Mouse (Mus musculus): ENCODE measurements around the gene Setd7.

Setd7 gene

DNA sequence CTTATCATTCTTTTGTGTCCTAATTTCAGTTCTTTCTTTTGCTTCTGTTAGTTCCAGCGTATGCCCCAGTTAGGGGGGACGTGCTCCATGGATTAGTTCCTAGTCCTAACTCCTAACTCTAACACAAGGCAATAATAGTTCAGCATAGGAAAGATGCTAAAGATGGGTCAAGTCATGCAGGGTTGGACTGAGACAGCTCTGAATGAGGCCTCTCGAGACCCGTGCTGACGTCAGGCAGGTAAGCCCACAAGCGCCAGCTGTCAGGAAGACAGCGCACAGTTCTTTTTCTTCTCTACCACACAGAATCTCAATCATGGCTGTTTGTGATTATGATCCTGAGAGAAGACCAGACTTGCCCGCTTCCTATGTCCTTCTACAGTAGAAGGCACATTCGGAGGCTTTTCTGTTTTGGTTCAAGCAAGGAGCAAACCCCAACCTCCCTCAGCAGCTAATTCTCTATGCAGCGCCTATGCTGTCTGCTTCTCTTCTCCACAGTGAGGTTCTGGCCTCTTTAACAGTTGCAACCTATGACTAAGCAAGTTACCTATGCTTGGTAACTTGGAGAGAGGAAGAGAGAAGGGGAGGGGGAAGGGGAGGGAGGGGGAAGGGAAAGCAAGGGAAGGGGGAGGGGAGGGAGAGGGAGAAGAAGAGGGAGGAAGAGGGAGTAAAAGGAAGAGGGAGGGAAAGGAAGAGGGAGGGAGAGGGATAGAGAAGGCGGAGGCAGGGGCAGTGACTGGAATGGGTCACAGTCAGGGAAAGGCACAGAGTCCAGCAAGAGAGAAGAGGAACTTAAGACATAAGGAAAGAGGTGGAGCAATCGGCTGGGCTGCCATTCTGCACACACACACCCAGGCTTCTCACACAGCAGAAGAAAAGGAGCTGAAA lies 42.6 kb downstream of the Setd7 start:
- no peak for DNase-seq (ENCODE audit: extremely low read depth, low read depth, low spot score)

DNA sequence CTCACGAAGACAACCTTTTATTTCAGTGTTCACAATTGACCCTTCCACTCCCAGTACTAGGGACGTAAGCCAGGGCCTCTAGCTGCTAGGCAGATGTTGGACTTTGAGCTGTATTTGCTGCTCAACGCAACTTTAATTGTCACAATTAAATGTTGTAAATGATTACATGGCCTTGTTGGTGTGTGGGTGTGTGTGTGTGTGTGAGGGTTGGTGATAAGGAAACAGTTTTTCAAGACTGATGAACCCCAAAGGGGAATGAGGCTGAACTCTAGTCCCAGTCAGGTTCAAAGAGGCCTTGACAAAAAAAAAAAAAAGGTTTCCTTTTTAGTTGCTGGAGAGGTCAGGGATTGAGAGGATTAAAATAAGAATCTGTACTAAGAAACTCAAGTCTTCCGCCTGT lies 43.2 kb downstream of the Setd7 start:
- no peak for DNase-seq (ENCODE audit: extremely low read depth, low read depth, low spot score)

DNA sequence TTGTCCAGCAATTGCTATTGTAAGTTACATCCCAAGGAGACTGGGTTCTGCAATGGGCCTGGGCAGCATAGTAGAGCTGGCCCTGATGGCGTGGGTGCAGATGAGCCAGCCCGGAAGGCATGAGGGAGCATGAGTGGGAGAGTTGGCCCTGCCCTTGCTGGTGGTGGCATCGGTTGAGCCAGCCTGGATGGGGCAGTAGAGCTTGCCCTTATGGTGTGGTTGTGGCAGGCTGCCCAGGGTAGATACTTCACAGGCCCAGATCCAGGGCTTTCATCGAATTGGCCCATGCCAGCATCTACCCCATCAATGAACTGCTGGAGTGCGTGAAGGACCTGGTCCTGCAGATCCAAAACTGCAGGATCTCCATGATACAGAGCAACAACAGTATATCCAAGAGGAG lies 48.7 kb downstream of the Setd7 start:
- no peak for DNase-seq (ENCODE audit: extremely low read depth, low read depth, low spot score)

DNA sequence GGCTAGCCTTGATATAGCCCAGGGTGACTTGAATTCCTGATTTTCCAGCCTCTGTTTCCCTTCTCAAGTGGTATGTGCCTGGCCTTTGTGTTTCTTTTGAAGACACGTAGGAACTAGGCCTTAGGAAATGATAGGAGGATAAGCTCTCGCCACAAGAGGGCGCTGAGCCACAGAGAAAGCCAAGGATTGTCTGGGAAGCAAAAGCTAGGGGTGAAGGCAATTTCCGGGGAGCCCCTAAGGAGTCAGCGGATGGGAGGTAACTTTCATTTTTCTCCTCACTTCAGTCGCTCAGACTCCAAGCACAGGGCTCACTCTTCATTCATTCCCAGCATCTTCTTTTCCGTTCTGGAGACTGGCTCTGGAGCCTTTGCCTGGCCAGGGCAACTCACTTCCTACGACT lies 49.8 kb downstream of the Setd7 start:
- DNase-seq (ENCODE audit: extremely low read depth, low read depth, low spot score), result no peak

DNA sequence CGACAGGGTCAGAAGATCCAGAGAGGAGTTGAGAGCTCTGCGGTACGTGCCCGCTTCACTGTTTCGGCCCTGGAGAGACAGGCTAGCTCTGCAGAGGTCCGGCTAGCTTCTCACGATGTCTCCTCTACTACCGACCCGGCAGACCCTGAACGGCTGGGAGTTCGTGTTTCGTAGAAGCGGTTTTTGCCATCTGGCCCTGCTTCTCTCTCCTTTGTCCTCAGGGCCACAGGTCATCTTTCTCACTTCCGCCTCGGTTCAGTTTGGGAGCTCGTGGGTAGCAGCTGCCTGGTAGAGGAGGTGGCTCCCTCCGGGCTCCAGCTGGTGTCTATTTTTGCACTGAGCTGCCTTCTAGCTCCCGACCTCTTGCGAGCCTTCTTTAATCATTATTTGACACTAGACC lies 55.2 kb downstream of the Setd7 start:
- no peak for DNase-seq (ENCODE audit: extremely low read depth, low read depth, low spot score)

DNA sequence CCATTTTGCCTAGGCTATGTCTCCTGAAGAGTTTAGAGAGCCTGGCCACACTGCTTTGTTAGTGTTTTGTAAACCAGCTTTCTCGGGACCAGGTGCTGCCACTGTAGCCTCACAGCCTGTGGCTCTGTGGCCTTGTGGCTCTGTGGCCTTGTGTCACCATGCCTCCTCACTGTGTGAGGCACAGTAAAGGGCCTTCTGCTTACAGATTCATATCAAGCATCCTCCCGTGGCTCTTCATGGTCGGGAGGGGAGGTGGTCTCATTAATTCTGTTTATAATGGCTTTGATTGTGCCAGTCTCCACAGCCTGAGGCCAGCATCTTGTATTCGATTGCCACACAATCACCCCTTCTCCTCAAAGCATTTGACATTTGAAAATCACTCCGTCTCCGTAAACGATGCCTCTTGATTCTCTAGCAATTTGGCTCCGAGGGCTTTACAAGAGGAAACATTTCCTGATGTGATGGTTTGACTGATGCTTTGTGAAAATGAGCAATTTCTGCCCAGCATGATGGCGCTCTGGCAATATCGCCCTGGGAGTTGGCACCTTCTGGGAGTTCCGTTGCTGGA lies 56.2 kb downstream of the Setd7 start:
- no peak for DNase-seq (ENCODE audit: extremely low read depth, low read depth, low spot score)

DNA sequence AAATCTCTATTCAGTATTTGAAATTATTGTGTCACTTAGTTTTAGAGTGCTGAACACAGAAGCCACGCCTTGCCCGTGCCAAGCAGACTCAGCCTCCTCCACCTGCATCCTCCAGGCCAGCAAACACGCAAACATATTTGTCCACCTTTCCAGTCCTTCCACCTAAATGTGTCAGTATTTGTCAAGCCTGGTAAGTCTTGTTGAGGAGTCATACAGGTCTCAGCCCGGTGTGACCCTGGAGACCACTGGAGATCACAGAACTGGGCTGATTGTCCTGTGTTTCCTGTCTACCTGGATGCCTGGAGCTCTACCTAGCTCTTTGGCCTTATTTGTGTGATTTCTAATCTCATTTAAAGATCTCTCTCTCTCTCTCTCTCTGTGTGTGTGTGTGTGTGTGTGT lies 60.8 kb downstream of the Setd7 start:
- no peak for DNase-seq (ENCODE audit: extremely low read depth, low read depth, low spot score)

DNA sequence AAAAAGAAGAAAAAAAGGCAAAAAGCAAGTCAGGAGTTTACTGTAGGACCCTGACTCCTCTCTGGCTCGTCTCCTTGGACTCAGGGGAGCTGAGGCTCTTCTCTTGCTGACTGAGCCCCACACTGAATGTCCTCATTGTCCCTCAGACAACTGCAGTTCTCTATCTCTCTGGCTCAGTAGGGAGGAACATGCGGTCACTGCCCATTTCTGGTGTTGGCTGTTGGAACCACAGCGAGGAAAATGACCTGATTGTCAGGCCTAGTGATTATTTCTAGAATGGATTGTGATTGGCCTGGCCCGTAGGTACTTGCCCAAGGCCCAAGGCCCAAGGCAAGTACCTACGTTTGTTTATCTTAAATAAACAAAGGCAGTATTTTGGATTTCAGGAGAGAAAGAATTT lies 62.0 kb downstream of the Setd7 start:
- no peak for DNase-seq (ENCODE audit: extremely low read depth, low read depth, low spot score)

DNA sequence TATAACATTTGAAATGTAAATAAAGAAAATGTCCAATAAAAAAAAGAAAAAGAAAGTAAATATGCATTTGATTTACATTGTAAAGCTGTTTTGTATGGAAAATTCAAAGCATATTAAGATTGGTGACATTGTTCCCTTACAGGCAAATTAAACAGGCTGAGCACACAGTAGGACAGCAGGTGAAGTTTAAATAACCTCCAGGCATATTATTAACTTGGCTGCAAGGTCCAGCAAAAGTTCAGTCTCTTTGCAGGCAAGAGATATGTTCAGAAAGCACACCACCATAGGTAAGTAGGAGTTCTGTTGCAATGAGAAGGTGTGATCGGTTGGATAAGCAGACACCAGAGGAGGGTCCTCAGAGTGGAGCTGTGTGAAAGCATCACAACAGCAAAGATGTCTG lies 62.7 kb downstream of the Setd7 start:
- DNase-seq (ENCODE audit: extremely low read depth, low read depth, low spot score), result no peak

DNA sequence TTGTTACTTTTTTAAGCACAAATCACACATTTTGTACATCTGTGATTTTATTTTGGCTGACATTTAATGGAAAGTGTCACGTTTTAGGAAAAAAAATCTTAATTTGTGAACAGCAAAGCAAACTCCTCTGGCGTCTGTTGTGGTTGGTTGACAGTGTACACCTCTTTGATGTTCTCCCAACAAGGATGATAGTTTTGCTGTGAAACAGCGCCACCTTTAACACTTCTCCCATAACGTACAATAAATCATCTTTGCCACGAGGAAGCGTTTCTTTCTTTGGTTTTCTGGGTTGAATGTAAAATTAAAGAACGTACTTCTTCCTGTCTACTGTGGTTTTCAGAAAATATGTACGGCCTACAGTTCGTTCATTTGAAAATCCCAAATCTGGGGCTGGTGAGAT lies 65.0 kb downstream of the Setd7 start:
- no peak for DNase-seq (ENCODE audit: extremely low read depth, low read depth, low spot score)

DNA sequence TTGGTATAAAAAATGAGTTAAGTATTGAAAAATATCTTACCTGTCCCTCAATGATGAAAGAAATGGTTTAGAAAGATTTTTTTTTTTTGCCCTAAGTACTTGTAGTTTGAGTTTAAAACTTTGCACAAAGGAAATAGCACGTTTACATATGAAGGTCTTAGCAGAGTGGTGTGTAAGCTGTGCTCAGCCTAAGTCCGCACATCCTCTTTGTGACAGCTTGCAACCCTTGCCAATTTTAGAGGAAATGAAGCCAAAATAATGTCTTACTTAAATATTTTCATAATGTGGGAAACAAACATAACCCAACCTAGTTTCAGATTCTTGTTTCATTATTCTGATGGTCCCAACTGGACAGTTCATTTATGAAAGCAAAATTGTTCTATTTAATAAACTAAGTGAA lies 66.2 kb downstream of the Setd7 start:
- DNase-seq (ENCODE audit: extremely low read depth, low read depth, low spot score), result no peak

DNA sequence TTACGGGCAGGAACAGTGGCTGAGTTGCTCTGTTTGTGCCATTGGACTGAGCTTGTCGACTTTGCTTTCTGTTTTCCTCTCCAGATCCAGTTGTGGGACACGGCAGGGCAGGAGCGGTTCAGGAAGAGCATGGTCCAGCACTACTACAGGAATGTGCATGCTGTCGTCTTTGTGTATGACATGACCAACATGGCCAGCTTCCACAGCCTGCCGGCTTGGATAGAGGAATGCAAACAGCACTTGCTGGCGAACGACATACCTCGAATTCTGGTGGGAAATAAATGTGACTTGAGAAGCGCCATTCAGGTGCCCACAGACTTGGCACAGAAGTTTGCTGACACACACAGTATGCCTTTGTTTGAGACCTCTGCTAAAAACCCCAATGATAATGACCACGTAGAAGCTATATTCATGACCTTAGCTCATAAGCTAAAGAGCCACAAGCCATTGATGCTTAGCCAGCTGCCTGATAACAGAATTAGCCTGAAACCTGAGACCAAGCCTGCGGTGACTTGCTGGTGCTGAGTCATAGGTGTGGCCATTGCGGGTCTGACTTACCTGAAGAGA lies 67.3 kb downstream of the Setd7 start:
- DNase-seq (ENCODE audit: extremely low read depth, low read depth, low spot score), result no peak

DNA sequence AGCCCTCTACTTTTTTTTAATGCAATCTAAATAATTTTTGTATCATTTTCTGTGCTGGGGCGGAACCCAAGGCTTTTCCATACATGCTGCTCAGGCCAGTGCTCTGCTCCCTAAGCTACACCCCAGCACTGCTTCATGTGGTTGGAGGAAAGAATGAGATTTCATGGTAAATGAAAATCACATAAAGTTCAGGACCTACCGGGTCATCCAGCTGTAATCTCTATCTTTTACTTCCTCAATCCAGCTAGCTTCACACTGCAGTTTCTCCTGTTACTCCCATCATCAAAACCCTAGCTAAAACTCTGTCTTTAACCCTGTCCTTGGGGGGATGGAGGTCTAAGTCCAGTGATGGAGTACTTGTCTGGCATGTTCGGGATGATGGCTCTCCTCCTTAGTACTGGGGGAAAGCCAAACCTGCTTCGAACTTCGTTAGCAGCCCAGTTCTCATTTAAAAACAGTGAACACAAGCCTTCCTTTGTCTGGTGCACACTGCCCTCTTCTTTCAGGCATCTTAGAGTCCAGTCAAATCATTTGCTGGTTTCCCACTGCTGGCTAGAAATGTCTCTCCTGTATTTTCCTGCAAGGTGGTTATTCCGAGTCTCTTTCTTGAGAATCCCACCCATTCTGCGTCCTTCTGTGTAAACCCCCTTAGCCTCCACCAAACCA lies 70.5 kb downstream of the Setd7 start:
- DNase-seq (ENCODE audit: extremely low read depth, low read depth, low spot score), result no peak

DNA sequence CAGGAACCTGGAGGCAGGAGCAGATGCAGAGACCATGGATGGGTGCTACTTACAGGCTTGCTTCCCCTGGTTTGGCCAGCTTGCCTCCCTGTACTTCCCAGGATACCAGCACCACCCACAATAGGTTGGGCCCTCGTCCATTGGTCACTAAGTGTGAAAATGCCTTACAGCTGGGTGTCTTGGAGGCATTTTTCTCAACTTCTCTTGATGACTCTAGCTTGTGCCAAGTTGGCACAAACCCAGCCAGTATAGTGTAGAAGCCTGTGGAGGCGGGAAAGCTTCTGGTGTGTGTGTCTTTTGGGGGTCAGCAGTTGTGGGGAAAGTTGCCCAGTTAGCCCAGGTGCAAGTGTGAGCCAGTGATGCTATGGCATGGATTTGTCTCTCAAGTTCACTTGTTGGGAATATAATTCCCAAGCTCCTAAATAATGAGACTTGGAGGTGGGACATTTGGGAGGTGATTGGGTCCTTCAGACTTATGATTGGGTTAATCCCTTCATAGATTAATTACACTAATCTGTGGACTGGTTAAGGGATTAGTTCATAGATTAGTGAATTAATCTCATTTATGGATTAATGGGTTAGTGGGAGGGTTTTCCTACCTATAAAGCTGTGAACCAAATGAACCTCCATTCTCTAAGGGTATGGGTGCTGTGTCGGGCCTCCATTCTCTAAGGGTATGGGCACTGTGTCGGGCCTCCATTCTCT lies 74.0 kb downstream of the Setd7 start:
- no peak for DNase-seq (ENCODE audit: extremely low read depth, low read depth, low spot score)

DNA sequence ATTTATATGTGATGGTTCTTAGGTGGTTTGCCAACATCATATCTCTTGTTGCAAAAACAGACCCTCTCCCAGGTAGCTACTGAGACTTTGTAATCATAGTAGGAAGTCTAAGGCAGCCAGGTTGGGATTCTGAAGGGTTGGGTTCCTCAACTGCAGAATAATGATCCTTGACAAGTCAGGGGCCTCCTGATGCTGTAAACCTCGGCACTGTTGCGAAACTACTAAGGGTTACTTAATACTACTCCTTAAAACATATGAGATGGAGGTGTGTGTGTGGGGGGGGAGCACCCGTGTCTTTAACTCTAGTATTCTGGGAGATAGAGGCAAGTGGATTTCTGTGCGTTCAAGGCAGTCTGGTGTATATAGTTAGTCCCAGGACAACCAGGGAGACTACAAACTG lies 75.3 kb downstream of the Setd7 start:
- no peak for DNase-seq (ENCODE audit: extremely low read depth, low read depth, low spot score)

DNA sequence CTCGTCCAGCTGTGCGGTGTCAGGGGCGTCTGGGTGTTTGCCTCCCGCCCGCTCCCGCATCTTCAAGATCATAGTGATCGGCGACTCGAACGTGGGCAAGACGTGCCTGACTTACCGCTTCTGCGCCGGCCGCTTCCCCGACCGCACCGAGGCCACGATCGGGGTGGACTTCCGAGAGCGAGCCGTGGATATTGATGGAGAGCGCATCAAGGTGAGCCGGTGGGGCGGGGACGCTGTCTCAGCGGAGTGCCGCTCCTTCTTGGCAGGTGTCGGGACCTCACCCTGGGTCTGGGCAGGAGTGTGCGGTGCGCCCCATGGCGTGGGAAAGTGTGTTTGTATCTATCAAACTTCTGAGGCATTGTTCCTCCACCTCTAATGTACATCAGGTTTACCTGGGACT lies 76.3 kb downstream of the Setd7 start:
- no peak for DNase-seq (ENCODE audit: extremely low read depth, low read depth, low spot score)

DNA sequence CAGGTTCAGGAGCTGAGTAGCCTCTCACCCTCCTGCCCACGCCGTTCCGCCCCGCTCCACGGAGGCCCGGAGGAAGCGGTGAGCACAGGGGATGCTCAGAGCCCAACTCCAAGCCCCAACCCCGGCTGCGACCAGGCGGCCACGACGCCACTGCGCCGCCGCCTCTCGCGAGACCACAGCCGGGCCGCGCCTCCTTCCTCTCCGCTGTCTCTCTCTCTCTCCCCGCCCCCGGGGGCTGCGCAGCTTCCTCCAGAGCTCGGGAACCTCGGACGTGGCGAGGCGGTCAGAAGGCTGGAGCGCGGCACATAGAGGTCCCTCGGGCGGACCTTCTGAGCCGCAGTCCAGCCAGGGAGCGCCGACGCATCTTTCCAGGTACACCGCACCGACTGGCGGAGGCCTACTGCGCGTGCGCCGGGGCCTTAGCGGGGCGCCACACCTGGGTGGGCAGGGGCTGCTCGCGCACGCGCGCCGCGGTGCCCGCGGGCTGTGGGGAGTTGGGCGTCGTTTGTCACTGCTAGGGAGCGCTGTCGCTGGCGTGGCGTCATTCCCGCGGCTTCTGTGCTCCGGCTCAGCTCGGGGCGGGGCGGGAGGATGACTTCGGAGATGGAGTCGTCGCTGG lies 76.8 kb downstream of the Setd7 start, which contains the start of gene Rab33b:
Gene Rab33b, plus strand, starts transcription at position 180 of the 619 bp plus-strand sequence.
- DNase-seq (ENCODE audit: extremely low read depth, low read depth, low spot score), result peak; percentile 57

DNA sequence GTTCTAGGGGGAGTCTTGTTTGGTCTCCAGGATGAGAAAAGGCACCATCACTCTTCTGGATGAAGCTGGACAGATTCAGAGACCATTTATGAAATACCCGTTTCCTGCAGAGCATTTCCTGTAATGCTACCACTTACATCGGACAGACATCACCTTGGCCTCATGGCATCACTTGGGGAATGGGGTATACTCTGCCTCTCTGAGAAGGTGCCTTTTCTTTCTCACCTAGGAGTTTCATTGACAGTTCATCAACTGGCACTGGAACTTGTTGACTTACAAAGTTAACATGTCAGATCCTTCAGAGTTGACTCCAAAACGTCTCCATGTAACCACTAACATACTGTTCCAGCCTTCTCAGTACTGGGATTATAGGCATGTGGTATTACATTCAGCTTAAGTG lies 77.9 kb downstream of the Setd7 start:
- DNase-seq (ENCODE audit: extremely low read depth, low read depth, low spot score), result no peak

DNA sequence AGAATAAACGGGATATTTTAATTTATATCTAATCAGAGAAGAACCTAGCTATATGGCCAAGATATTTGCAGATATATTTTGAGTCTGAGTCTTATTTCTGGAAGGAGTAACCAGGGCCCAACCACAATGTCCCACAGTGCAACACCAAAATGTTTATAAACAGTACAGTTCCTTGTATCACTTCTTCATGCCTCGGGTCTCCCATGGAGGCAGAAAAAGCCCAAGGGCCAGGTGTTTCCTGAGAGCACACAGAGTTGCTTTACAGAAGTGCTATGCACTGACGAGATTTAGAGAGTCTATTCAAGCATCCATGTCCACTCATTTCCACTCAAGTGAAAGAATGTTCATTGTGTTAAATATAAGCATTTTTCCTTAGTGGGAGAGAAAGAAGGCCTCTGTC lies 78.8 kb downstream of the Setd7 start:
- DNase-seq (ENCODE audit: extremely low read depth, low read depth, low spot score), result no peak

DNA sequence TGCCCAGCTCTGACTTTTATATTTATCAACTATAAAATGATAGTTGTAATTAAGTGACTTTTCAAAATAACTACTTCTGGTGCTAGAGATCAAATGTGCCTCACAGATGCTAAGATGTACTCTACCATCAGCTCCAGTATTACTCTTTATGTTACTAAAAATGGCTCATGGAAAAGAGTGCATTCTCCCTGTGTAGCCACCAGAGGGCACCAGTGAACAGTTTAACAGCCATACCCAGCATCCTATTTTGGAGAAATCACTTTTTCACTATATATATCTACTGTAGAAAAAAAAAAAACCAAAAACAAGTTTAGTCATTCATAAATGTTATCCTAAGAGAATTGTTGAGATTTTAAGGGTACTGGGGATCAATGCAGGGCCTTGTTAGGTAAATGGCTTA lies 79.6 kb downstream of the Setd7 start:
- no peak for DNase-seq (ENCODE audit: extremely low read depth, low read depth, low spot score)

DNA sequence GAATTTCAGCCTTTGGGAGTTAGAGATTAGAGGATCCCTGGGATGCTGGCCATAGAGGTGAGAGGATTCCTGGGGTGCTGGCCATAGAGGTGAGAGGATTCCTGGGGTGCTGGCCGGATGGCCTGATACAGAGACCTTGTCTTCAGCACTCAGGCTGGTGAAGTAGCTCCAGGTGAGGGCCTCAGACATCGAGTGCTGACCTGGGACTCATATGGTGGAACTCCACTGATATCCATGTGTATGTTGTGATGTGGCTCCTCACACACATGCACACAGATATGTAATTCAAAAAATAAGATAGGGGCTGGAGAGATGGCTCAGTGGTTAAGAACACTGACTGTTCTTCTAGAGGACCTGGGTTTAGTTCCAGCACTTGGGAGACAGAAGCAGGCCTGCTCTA lies 80.8 kb downstream of the Setd7 start:
- DNase-seq (ENCODE audit: extremely low read depth, low read depth, low spot score), result no peak
